Mouse (Mus musculus): ENCODE data around the gene Cryzl2. TPM values are rescaled to one million over a fixed set of nuclear protein-coding genes. Genes with fewer than 3 reads are reported as not detected.

The Cryzl2 gene
- total RNA-seq, 1 experiment, result 6.9 TPM

DNA sequence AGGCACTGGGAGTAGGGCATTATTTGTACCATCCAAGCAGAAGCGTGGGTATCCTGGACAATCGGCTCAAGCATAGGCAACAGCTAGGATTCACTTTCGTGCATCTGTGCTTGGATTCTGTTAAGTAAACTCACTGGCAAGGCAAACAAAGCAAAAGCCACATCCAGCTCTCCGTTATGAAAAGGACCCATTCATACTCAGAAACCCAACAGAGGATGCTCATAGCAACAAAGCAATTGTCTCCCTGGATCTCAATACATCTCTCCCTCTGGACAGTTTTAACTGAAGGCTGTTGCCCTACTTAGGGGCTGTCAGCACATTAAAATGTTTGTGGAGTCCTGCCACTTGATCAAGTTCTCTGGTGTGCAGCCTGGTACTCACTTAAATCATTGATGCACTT is 11.2 kb upstream of the Cryzl2 start:
- H3K36me3 ChIP-seq (ENCODE audit: control insufficient read depth, insufficient read depth, low read length, poor library complexity, severe bottlenecking), result no peaks in the 10 kb centered on the region
- H3K4me3 ChIP-seq (ENCODE audit: insufficient read depth in 1 of 2, low read depth in 1 of 2, low read length in 2 of 2, poor library complexity in 1 of 2, severe bottlenecking in 1 of 2), result no peak overlapping the region
- H3K9me3 ChIP-seq (ENCODE audit: control insufficient read depth, insufficient read depth, low read depth, low read length), result no peaks in the 10 kb centered on the region
- no peak overlapping the region for H3K9ac ChIP-seq (ENCODE audit: insufficient read depth, low read depth, low read length, poor library complexity, severe bottlenecking)
- no peak for TF ChIP-seq HCFC1 (IDR thresholded peaks at IDR 0.05; ENCODE audit: borderline replicate concordance, insufficient read depth, low read length)
- TF ChIP-seq CHD2 (IDR thresholded peaks at IDR 0.05; ENCODE audit: low read depth, low read length), result no peak
- no peak for TF ChIP-seq ZC3H11A (IDR thresholded peaks at IDR 0.05; ENCODE audit: borderline replicate concordance, low read depth, low read length)
- TF ChIP-seq MAFK (IDR thresholded peaks at IDR 0.05; ENCODE audit: insufficient read depth, low read depth, low read length), result no peak
- TF ChIP-seq ZNF384 (IDR thresholded peaks at IDR 0.05; ENCODE audit: low read depth, low read length), result no peak
- H3K27ac ChIP-seq (ENCODE audit: insufficient read depth, low read depth, low read length, poor library complexity, severe bottlenecking), result no peak overlapping the region
- DNase-seq (ENCODE audit: low read depth, low spot score), result no peak
- peaks cover 4 to 12% of the 10 kb centered on the region in 2 experiments; a peak in 2 of 4 replicates for H3K4me1 ChIP-seq (ENCODE audit: control insufficient read depth in 2 of 2, insufficient read depth in 2 of 2, low read length in 2 of 2, poor library complexity in 1 of 2)
- in situ Hi-C loops (cut with MboI; ENCODE audit: low sequenced_read_pairs in 2 of 2, unreplicated experiment in 2 of 2), result no loop called here

DNA sequence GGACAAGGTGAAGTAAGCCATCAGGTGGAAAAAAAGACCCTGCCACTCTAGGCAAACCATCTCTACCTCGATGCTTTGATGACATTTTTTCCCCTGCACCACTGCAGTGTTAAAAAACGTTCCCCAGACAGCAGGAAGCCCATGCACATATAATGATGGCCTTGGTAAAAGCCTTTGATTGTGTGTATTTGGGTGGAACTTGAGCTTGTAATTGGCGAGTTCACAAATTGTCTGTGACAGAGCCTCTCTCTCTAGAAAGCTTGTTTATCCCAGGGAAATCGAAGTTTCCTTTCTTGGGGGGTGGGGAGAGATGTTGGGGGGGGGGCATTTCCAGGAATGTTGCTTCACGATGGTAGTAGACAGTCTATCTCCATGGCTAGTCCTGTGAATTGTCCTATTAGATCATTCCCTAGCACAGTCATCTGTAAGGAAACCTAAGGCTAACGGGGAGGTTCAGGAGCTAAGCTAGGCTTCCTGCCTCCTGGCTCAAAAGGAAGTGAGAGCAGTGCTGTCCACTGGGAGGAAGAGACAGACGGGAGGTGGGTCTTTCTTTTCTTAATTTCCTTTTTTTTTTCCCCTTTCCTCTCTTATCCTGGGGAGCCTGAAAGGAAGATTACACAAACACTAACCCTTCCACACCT is 10.1 kb upstream of the Cryzl2 start:
- in situ Hi-C loops (cut with MboI; ENCODE audit: low sequenced_read_pairs in 2 of 2, unreplicated experiment in 2 of 2), result no loop called here
- Histone ChIP-seq H3K9me3 (ENCODE audit: control insufficient read depth, insufficient read depth, low read depth, low read length) (no peaks in the 10 kb centered on the region), H3K27ac (ENCODE audit: insufficient read depth, low read depth, low read length, poor library complexity, severe bottlenecking) (no peak overlapping the region), H3K4me3 (ENCODE audit: insufficient read depth in 1 of 2, low read depth in 1 of 2, low read length in 2 of 2, poor library complexity in 1 of 2, severe bottlenecking in 1 of 2) (no peak overlapping the region), H3K9ac (ENCODE audit: insufficient read depth, low read depth, low read length, poor library complexity, severe bottlenecking) (no peak overlapping the region), H3K4me1 (ENCODE audit: control insufficient read depth in 2 of 2, insufficient read depth in 2 of 2, low read length in 2 of 2, poor library complexity in 1 of 2) (peaks cover 4 to 7% of the 10 kb centered on the region in 2 experiments; a peak in 1 of 4 replicates), H3K36me3 (ENCODE audit: control insufficient read depth, insufficient read depth, low read length, poor library complexity, severe bottlenecking) (no peaks in the 10 kb centered on the region)
- TF ChIP-seq ZC3H11A (IDR thresholded peaks at IDR 0.05; ENCODE audit: borderline replicate concordance, low read depth, low read length) (no peak), CHD2 (IDR thresholded peaks at IDR 0.05; ENCODE audit: low read depth, low read length) (no peak), HCFC1 (IDR thresholded peaks at IDR 0.05; ENCODE audit: borderline replicate concordance, insufficient read depth, low read length) (no peak), ZNF384 (IDR thresholded peaks at IDR 0.05; ENCODE audit: low read depth, low read length) (no peak), MAFK (IDR thresholded peaks at IDR 0.05; ENCODE audit: insufficient read depth, low read depth, low read length) (no peak)
- DNase-seq (ENCODE audit: low read depth, low spot score), result no peak

GRCm38 (mm10) chr1:157448805-157449188 is 9.6 kb upstream of the Cryzl2 start:
- Histone ChIP-seq H3K4me3 (ENCODE audit: insufficient read depth in 1 of 2, low read depth in 1 of 2, low read length in 2 of 2, poor library complexity in 1 of 2, severe bottlenecking in 1 of 2) (no peak overlapping the region), H3K9me3 (ENCODE audit: control insufficient read depth, insufficient read depth, low read depth, low read length) (no peaks in the 10 kb centered on the region), H3K36me3 (ENCODE audit: control insufficient read depth, insufficient read depth, low read length, poor library complexity, severe bottlenecking) (no peaks in the 10 kb centered on the region), H3K9ac (ENCODE audit: insufficient read depth, low read depth, low read length, poor library complexity, severe bottlenecking) (no peak overlapping the region), H3K4me1 (ENCODE audit: control insufficient read depth in 2 of 2, insufficient read depth in 2 of 2, low read length in 2 of 2, poor library complexity in 1 of 2) (peaks cover 4 to 7% of the 10 kb centered on the region in 2 experiments; a peak in 1 of 4 replicates), H3K27ac (ENCODE audit: insufficient read depth, low read depth, low read length, poor library complexity, severe bottlenecking) (no peak overlapping the region)
- in situ Hi-C loops (cut with MboI; ENCODE audit: low sequenced_read_pairs in 2 of 2, unreplicated experiment in 2 of 2), result no loop called here
- no peak for TF ChIP-seq MAFK (IDR thresholded peaks at IDR 0.05; ENCODE audit: insufficient read depth, low read depth, low read length)
- no peak for TF ChIP-seq ZC3H11A (IDR thresholded peaks at IDR 0.05; ENCODE audit: borderline replicate concordance, low read depth, low read length)
- TF ChIP-seq HCFC1 (IDR thresholded peaks at IDR 0.05; ENCODE audit: borderline replicate concordance, insufficient read depth, low read length), result no peak
- TF ChIP-seq CHD2 (IDR thresholded peaks at IDR 0.05; ENCODE audit: low read depth, low read length), result no peak
- no peak for TF ChIP-seq ZNF384 (IDR thresholded peaks at IDR 0.05; ENCODE audit: low read depth, low read length)
- no peak for DNase-seq (ENCODE audit: low read depth, low spot score)

GRCm38 (mm10) chr1:157449532-157449931 is 8.8 kb upstream of the Cryzl2 start:
- H3K4me3 ChIP-seq (ENCODE audit: insufficient read depth in 1 of 2, low read depth in 1 of 2, low read length in 2 of 2, poor library complexity in 1 of 2, severe bottlenecking in 1 of 2), result no peak overlapping the region
- DNase-seq (ENCODE audit: low read depth, low spot score), result no peak
- no peaks in the 10 kb centered on the region for H3K36me3 ChIP-seq (ENCODE audit: control insufficient read depth, insufficient read depth, low read length, poor library complexity, severe bottlenecking)
- H3K4me1 ChIP-seq (ENCODE audit: control insufficient read depth in 2 of 2, insufficient read depth in 2 of 2, low read length in 2 of 2, poor library complexity in 1 of 2), result peaks cover under 1% of the 10 kb centered on the region in 2 experiments; a peak in 1 of 4 replicates
- H3K9me3 ChIP-seq (ENCODE audit: control insufficient read depth, insufficient read depth, low read depth, low read length), result no peaks in the 10 kb centered on the region
- in situ Hi-C loops (cut with MboI; ENCODE audit: low sequenced_read_pairs in 2 of 2, unreplicated experiment in 2 of 2), result no loop called here
- H3K27ac ChIP-seq (ENCODE audit: insufficient read depth, low read depth, low read length, poor library complexity, severe bottlenecking), result no peak overlapping the region
- no peak overlapping the region for H3K9ac ChIP-seq (ENCODE audit: insufficient read depth, low read depth, low read length, poor library complexity, severe bottlenecking)
- TF ChIP-seq CHD2 (IDR thresholded peaks at IDR 0.05; ENCODE audit: low read depth, low read length) (no peak), MAFK (IDR thresholded peaks at IDR 0.05; ENCODE audit: insufficient read depth, low read depth, low read length) (no peak), ZC3H11A (IDR thresholded peaks at IDR 0.05; ENCODE audit: borderline replicate concordance, low read depth, low read length) (no peak), HCFC1 (IDR thresholded peaks at IDR 0.05; ENCODE audit: borderline replicate concordance, insufficient read depth, low read length) (no peak), ZNF384 (IDR thresholded peaks at IDR 0.05; ENCODE audit: low read depth, low read length) (no peak)

All from ES-E14 (cell line).